Mouse (Mus musculus) heart, postnatal 36 days (tissue): Measurements from ENCODE around the gene Fbxl17. TPM values are rescaled to one million over a fixed set of nuclear protein-coding genes. Genes with fewer than 3 reads are reported as not detected.

Experiments used
- DNase-seq, 2 experiments: peaks; one replicate each; pipeline ENCODE4 v3.0.0; 2021 to 2022
- intact Hi-C: fragments of 180-260 bp; cut with DNase I; formaldehyde crosslinking; loops from one replicate; pipeline ENCODE4 v1.15.1; 2025
- total RNA-seq, 2 experiments: library from RNA; stranded (reverse); gene quantifications; 2 replicates each; pipeline ENCODE4 v1.2.3; 2021

Gene Fbxl17
- total RNA-seq, 2 experiments from 2014 or later, result 22.8 to 27.0 TPM

DNA sequence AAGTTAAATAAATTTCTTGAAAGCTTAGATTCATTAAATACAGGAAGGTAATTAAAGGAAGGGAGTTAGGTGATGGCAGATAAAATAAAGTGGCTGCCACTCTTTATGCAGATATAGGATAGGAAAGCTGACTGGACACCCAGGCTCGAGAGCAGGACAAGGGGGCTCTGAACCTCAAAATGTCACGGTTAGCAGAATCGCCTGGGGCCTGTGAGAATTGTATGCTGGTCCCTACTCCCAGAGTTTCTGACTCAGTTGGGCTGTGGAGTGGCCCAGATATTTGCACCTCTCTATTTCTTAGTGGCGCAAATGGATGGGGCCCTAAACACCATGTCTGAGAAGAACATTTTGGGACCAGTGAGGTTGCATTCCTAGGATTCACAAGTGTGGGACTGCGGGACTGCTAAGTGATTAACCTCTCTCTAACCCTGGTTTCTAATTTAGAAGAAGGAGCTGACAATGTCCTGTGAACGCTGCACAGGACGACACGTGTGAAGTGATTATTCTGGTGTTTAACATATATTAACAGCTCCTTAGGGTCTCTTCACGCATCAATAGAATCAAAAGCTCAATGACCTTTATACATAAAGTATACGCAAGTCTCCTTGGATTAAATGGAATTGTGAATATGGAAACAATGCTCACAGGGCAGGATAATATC, 314.8 kb downstream of the Fbxl17 start:
- no peak for DNase-seq
- intact Hi-C loops, result no loop called here

DNA sequence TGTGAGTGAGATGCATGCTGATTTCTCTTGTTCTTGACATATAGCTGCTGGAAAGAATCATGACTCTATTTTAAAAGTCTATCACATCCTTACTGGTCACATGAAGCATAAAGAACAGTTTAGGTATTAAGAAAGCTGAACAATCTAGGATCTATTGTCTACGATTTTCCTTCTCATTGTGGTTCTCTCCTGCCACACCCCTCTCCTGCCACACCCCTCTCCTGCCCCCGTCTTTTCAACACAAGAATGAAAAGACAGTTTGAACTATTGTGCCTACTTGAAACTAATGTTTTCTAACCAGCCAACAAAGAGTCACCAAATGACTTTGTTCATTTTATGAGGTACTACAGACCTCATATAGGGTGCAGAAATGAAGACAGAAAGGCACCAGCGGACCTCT, 316.4 kb downstream of the Fbxl17 start:
- intact Hi-C loops, result no loop called here
- no peak for DNase-seq

DNA sequence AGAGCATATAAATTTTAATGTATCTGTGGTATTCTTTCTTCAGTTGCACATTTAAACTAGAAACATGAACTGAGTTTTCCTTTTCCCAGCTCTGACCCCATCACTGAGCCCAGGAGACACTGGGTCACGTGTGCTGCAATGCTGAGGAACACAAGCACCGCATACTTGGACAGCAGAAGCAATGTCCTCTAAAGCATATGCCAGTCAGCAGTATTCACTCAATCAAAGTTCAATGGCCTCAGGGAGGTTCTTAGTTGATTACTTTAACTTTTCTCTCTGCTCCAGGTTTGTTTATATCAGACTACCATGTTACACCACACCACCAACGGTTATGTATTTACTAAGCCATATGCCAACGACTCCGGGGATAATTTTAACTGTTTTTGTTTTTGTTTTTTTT, 318.2 kb downstream of the Fbxl17 start:
- no peak for DNase-seq
- intact Hi-C loops, result no loop called here

DNA sequence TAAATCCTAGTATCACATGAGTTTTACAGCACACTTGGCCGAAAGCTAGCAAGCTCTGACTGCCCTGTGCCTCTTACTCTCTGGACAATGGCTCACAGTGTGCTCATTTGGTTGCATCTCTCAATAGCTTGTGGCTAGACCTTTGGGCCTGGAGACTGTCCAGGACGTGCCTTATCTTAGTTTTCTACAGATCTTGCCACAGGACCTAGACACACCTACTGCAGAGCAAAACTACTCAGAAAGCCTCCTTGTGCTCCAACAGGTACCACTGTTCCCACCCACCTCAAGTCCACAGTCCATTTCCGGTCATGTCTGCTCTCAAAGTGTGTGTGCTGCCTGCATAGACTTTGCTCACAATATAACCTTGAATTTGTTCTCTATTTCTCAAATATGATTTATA, 319.8 kb downstream of the Fbxl17 start:
- intact Hi-C loops, result no loop called here

DNA sequence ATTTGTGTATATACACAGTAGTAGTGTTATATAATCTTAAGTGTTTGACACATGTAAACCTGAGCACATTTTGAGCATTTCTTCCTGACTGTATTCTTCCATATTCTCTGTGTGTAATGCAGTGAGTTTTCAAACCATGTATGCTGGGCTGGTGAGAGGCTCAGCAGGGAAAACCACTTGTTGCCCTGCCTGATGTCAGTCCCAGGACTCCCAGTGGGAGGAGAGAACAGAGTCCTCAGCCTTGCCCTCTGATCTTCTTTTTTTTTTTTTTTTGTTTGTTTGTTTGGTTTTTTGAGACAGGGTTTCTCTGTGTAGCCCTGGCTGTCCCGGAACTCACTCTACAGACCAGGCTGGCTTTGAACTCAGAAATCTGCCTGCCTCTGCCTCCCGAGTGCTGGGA, 321.5 kb downstream of the Fbxl17 start:
- intact Hi-C loops, result no loop called here
- no peak for DNase-seq

More for the DNA sequence above, 319.8 kb downstream of the Fbxl17 start:
- DNase-seq, result no peak

DNA sequence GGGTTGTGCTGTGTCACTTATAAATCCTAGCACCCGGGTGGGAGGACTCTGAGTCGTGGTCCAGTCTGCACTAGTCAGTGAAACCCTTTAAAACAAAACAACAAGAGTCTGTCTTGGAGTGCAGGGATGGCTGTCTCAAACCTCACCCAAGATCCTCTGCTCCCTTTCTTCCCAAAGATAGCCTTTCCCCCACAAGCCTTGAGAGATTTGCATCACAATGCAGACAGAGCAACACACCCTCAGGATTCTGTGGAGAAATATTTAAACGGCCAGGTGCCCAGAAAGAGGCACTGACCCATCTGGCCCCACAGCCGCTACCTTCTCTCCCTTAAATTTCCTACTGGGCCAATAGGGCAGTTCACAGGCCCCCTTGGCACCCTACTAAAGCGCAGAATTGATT, 323.4 kb downstream of the Fbxl17 start:
- intact Hi-C loops, result no loop called here
- no peak for DNase-seq

DNA sequence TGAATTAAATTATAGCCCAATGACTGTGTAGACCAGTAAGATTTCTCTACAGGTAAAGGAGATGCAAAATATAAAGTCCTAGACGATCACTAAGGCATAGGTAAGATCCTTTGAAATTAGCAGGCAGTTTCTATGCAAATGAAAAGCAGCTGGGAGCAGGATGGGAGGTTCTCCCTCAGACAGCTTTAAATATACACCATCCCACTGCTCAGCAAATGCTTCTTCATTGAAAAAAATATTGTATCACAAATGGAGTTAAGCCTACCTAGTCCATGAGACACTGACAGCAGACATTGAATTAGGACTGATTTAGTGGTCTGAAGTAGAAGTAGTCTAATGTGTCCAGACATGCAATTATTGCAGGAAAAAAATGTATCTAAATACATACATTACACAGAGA, 327.1 kb downstream of the Fbxl17 start:
- intact Hi-C loops, result no loop called here
- DNase-seq, result no peak

- no peak for DNase-seq
- intact Hi-C loops, result no loop called here
Measured at GRCm38 (mm10) chr17:63171890-63172491, 327.8 kb downstream of the Fbxl17 start.

GRCm38 (mm10) chr17:63171264-63171663, 328.6 kb downstream of the Fbxl17 start:
- intact Hi-C loops, result no loop called here
- no peak for DNase-seq

DNA sequence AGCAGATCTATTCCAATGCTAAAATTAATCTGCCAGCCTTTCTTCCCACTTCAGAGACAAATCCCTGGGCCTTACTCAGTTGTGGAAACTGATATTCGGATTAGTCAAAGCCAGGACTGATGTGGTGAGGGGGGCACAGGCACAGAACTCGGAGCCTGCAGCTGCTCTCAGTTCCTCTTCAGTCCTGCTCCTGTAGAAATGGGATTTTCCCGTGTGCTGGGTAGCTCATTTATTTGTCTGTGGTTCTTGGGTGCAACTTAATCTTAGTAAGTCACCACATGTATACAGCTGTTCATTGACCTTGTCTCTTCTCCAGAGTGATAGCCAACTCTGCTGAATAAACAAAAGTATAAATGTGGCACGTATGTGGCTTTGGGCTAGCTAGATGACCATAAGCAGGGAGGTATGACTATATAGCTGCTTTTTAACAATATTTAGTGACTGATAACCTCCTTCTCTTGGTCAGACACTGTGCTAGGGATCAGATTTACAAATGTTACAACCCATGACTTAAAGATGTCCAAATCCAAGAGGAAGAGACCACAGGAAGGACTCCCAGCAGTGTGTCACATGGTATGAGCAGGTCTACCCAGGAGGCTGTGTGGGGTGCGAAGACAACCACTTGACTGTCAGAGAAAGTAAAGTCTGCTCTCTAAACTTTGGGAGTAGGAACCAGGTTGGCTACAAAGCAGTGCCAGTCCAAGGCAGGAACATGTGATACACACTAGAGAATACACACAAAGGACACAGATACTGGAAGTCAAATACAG, 331.6 kb downstream of the Fbxl17 start:
- no peak for DNase-seq
- intact Hi-C loops, result no loop called here

- no peak for DNase-seq
- intact Hi-C loops, result no loop called here
Measured at GRCm38 (mm10) chr17:63167248-63167647, 332.6 kb downstream of the Fbxl17 start.

- DNase-seq, result no peak
- intact Hi-C loops, result no loop called here
Measured at GRCm38 (mm10) chr17:63166692-63167091, 333.1 kb downstream of the Fbxl17 start.

GRCm38 (mm10) chr17:63165847-63166246, 334.0 kb downstream of the Fbxl17 start:
- no peak for DNase-seq
- intact Hi-C loops, result no loop called here

DNA sequence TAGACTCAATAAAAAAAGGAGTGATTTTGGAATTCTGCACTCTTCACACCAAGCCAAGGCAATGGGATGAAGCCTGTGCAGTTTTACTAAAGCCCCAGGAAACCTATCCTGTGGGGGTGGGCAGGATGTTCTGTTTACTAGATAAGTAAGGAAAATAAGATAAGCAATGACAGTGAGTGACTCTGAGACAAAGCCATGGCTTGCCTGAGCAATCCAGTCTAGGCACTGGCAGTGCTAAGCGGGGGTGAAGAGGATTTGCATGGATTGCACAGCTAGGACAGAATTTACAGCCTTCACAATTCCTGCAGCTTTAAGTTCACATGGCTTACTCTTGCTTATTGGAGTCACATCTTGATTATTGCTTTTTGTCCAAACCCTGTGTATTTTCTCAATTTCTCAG, 335.5 kb downstream of the Fbxl17 start:
- DNase-seq, result no peak
- intact Hi-C loops, result no loop called here

GRCm38 (mm10) chr17:63161953-63162352, 337.9 kb downstream of the Fbxl17 start:
- intact Hi-C loops, result no loop called here
- no peak for DNase-seq

DNA sequence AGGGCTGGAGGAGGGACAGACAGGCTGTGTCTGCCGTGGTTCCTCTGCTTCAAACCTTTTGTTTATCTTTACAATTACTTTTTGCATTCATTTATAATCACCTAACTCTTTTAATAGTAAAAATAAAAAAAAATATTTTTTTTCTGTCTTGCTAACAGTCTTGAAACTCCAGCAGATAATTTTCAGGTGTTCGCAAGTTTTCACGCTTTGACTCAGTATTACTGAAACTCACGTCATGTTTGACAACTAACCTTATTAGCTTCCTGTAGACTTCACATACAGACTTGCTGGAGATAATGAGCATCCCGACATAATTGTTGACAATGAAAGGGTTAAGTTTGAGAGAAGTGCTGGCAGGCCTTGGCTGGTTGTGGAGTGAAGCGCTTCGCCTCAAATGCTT, 340.6 kb downstream of the Fbxl17 start:
- intact Hi-C loops, result loop anchor here (5.0 kb wide), 1 partner anchor 87 kb away; no protein-coding TSS in a partner anchor
- no peak for DNase-seq

DNA sequence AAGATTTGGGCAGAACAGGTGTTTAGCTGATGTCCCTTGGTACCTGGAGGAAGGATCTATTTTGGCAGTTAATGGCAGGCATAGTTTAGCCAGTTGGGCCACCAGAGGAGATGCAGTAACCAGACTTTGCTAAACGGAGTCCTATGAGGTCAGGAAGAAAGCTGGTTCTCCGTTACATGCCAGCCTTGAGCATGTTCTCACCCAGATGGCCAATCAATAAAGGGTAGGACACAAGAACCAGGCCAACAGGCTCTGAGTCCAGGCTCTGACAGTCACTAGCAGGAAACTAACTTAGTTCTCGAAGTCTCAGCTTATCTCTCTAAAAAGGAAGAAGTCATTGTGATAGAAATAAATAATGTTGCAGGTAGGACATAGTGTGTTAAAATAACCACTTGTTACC, 341.4 kb downstream of the Fbxl17 start:
- intact Hi-C loops, result loop anchor here (5.0 kb wide), 1 partner anchor 86 kb away; no protein-coding TSS in a partner anchor
- no peak for DNase-seq

GRCm38 (mm10) chr17:63157906-63158305, 341.9 kb downstream of the Fbxl17 start:
- no peak for DNase-seq
- intact Hi-C loops, result loop anchor here (5.0 kb wide), 1 partner anchor 86 kb away; no protein-coding TSS in a partner anchor

DNA sequence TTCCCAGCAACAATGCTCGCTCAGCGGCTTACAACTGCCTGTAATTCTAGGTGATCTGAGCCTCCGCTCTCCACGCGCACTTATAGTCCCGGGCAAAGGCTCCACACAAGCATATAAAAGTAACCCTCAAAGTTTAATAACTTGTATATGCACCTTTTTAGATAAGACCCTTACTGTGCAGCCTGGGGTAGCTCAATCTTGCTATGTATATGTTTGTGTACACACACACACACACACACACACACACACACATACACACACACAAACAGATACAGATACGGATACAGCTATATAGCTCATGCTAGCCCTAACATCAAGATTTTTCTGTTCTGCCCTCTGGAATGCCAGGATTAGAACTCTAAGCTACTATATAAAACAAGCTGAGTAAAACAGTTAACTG, 342.8 kb downstream of the Fbxl17 start:
- intact Hi-C loops, result loop anchor here (5.0 kb wide), 1 partner anchor 85 kb away; no protein-coding TSS in a partner anchor
- no peak for DNase-seq

- DNase-seq, result no peak
- intact Hi-C loops, result no loop called here
Measured at GRCm38 (mm10) chr17:63146514-63146913, 353.3 kb downstream of the Fbxl17 start.

DNA sequence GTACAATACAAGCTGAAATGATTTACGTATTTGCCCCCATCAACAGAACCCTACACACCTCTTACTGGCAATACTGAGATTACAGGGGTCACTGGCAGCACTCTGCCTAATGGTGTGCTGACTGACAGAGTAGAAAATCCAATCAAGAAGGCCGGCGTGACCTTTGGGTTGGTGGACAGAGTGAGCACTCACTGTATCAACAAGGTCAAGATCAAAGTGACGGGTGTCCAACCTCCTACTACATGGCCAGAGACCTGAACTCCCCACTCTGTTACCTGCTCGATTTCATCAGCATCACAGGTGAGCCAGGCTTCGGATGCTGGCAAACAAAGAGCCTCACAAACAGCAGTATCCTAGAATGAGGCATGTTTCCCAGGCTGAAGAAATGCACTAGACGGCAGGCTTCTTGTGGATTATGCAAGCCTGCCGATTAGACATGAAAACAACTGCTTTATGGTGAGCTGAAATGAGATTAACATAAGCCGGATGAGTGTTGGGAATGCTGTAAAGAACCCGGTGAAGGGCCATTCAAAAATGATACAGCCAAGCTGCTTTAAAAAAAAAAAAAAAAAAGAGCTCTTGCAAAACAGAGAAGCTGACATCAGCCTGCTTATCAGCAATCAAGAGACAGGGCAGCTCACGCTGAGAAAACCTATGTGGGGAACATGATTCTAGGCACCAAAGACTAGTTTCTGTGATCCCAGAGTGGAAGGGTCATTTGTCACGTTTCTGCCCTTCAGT, 353.9 kb downstream of the Fbxl17 start:
- intact Hi-C loops, result no loop called here
- DNase-seq, result no peak
